Mouse (Mus musculus) WW6 (cell line): ENCODE results near the gene Pinlyp.

Experiments used
- DNase-seq: peaks from one replicate; pipeline ENCODE4 v3.0.0-alpha.2; 2013; ENCODE audit warnings: low read depth, low spot score

Gene Pinlyp

DNA sequence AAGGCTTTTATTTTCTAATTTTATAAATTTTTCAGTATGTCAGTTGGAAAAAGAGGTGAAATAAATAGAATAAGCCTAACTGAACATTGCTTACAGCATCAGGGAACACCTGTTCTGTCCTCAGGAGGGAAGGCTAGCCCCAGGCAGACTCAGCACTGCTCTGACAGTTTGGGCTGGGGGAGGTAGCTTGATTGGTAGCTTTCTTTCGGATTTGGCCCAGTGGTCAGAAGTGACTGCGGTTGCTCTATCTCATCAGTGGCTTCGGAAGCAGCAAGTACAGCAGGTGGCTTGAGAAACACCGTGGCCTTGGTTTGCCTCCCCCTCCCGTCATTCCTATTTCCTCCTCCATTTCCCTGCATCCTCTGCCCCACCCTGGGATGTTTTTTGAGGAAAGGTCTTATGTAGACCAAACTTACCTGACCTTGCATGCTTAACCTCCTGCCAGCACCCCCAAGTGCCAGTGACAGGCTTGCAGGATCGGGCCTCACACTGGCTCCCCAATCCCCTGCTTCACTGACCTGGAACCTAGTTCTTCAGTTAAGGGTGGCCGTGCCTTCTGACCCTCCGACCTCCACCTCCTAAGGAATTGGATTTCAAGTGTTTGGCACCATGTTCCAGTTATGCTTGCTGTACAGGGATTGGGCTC is 17.4 kb upstream of the Pinlyp start:
- DNase-seq: no peak

DNA sequence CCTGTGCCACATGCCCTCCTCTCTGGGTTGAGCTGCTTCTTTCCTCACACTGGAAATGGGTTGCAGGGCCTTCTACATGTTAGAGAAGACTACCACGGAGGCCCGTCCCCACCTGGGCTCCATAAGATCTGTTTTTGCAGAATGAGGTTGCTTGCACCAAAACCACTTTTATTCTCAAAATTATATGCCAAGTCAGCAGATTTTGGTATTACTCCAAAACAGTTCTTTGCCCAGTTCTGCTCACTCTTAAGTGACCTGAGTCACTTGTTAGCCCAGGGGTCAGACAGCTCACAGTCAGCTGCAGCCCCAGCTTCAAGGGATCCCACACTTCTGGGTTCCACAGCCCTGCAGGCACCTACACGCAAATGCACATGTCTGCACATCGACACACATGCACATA is 15.5 kb upstream of the Pinlyp start:
- DNase-seq: no peak

DNA sequence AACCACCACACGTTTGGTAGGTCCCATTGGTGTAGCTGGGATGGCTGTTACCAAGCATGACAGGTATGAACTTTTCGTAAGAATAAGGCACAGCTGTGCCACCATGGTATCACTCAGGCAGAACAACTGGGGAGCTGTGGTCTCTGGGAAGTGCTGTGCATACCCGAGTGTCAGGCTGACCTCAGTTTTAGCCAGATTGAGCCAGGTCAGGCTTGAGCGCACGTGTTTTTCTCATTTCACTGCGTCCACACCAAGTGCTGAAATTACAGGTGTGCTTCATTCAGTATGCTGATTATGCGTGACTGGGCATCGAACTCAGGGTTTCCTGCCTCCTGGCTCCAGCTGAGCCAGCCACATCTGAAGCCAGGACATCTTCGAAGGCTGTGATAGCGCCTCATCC is 9.9 kb upstream of the Pinlyp start:
- DNase-seq: no peak

DNA sequence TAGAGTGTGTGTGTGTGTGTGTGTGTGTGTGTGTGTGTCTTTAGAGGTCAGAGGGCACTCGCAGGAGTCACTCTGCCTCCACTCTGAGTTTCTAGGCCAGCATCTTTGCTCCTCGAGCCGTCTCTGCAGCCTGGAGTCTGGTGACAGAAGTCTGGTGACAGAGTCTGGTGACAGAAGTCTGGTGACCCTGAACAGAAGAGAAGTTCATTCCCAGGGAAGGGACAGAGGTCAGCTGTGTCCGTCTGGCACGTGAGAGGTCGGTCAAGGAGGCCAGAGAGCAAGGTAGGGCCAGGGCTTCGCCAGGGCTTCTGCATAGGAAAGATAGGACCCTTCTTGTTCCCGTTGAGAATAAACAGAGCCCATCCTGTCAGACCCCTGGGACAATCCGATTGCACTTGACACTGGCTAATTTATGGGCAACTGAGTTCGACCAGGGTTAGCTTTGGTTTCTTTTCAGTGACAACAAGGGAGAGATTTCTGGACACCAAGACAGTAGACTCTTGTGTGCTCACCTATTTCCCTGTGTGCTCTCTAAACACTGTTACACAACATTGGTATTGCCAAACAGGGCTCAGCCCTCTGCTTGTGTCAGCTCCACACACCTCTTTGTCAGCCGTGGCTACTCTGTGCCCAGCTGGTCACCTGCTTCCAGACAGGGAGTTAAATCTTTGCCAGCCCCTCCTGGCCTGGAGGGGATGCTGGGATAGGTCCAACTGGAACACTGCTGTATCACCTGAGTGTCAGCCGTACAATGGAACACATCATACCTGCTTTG is 6.3 kb upstream of the Pinlyp start:
- DNase-seq: no peak

DNA sequence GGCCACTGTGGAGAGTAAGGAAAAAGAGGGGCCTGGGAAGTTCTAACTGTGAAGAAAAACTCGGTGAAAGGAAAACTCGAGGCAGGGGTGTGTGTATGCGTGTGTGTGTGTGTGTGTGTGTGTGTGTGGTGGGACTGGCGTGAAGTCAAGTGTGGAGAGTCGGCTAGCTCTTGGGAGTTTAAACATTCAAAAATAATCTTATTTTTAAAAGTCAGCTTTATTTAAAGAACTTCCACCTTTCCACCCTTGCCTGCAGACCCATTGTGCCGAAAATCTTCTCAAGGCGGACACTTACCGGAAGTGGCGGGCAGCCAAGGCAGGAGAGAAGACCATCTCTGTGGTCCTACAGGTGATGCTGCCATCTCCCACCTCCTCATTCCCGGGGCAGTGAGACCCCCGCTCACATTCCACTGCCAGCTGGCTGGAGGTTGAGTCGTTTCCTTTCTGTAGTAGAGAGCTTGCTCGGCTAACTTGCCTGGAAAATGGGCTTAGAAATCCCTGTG is 1.7 kb upstream of the Pinlyp start:
- DNase-seq: no peak

DNA sequence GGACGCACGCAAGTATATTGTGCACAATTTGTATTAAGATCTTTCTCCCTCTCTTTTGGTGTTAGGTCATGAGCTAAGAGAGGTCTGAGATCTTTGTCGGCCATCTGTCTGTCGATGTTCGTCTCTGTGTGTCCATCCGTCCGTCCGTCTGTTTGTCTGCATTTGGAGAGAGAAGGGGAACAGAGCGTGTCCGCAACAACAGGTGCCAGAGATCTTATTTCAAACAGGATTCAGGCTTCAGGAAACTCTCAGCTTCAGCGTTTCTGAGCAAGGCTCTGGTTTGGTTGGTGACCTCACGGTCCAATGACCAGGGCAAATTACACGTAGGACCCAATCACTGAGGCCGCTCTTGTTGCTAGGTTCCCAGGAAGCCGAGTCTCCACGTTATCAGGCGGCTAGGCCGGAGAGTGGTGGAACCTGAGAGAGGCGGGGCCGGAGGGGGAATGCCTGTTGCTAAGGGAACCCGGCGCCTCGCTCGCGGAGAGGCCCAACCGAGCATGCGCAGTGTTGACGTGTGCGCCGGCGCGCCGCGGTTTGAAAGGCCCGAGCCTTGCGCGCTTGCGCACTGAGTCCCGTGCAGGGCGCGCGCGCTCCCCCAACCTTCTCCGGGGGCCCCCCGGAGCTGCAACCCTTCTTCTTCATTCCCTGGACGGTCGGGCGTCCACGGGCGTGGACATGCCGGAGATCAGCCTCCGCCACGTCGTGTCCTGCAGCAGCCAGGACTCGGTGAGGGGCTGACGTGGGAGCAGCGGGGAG is 894 bp upstream of the Pinlyp start:
- peak; percentile 92 for DNase-seq

DNA sequence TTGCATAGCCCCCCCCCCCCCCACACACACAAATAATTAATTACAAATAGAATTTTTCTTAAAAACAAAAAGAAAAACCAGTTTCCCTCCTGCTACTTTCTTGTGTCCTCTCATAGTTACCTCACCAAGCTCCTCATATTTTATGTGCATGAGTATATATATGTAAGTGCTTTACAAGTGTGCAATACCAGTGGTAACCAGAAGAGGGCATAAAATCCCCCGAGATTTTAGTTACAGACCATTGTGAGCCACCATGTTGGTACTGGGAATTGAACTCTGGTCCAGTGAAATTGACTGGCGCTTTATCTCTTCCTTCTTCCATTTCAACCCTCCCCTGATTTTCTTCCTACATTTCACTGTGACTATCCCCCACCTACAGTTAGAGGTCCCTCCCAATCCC is 1.4 kb downstream of the Pinlyp start:
- DNase-seq: no peak

DNA sequence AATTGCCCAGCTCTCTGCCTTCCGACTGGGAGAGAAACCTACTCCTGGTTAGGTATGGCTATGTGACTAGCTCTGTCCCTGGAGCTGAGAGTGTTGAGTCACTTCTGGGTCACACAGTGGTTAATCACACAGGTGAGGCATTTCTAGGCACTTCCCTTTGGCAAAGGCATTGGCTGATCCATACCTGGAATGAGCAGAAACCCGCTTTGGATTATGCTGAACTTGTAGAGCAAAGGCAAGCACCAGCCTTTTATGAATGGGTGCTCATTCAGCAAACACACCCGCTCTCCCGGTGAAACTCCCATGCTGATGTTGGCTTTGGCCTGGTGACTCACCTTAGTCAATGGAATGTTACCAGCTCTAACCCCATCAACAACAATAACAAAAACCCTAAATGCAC is 6.2 kb downstream of the Pinlyp start:
- DNase-seq: no peak

DNA sequence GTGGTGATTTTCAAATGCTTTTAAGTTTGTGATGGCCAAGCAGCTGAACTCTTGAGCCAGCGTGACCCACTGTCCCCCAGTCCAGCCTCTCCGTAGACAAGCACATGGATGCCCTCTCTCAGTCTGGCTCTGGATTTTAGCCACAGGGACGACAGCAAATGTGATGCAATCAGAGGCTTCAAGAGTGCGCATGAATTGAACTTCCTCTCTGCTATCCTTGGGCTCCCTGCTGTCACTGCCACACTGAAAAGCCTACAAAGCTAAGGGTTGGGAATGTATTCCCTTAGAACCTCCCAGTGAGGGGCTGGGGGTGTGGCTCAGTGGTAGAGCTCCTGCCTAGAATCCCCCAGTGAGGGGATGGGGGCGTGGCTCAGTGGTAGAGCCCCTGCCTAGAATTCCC is 7.2 kb downstream of the Pinlyp start:
- DNase-seq: no peak

DNA sequence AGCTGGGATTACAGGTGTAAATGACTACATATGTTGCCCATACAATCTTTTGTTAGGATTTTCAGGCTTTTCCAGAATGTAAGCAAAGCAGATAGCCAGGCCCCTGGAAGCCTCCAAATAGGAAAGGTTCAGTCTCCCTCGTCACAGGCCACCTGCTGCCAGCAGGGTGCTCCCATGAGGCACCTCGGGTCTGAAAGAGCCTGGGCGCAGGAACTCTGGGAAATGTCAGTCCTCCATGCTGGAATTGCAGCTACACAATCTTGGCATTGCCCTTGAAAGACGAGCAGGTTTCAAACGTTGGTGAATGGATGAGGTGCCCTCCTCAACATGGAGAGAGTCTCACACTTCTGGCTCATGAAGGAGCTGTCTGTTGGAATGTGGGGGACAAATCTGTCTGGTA is 7.8 kb downstream of the Pinlyp start:
- no peak for DNase-seq

DNA sequence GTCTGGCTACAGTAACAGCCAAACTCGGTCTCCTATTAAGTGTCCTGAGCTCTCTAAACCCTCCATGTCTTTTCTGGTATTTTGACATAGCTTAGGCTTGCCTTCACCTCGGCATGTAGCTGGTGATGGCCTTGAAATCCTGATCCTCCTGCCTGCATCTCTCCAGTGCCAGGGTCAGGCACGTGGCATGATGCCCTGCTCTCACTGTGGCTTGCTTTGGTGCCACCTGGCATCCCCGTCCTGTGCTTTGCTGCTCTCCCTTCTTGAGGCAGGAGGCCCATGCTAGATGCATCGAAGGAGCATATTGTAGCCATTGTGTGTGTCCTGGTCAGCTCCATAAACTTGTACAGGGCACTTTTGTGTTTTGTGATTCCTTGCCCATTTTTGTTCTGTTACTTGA is 8.3 kb downstream of the Pinlyp start:
- DNase-seq: no peak

DNA sequence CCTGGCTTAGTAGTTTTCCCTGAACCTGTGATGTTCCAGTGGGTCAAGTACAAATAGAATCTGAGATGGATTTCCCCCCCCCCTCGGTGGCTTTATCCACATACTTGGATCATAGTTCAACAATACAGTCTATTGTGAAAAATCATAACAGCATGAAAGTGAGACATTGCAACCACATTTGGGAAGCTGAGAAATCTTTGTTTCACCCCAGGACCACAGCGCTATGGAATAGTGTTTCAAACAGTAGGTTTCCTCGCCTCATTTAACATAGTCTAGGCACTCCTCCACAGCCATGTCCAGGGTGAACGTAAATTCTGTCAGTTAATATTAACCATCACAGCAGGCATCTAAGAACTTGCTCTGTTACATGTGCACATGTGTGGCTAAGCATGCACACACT is 8.8 kb downstream of the Pinlyp start:
- DNase-seq: no peak

DNA sequence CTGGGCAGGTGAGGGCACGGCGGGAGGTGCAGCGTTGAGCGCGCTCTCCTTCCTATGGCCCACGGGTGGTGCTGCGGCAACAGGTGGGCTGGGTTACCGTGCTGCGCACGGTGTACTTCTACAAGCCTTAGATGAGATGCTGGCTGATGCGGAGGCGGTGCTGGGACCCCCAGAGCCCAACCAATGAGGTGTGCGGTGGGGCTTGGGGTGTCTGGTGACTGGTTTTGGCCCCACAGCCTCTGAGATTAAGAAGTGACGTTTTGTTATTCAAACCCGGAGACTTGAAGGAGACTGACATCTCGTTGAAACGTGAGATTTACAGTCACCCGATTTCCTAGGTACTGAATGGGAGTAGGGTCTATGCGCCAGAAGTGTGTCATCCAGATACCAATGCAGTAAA is 11.6 kb downstream of the Pinlyp start:
- no peak for DNase-seq

DNA sequence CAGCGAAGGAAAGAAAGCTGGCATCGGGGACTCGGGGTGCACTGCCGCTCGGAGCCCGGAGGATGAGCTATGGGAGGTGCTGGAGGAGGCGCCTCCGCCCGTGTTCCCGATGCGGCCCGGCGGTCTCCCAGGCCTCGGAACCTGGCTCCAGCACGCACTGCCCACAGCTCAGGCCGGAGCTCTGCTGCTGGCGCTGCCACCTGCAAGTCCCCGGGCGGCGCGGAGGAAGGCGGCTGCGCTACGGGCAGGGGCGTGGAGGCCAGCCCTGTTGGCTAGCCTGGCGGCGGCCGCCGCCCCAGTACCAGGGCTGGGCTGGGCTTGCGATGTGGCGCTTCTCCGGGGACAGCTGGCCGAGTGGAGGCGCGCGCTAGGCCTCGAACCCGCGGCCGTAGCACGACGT is 12.1 kb downstream of the Pinlyp start:
- DNase-seq: no peak

DNA sequence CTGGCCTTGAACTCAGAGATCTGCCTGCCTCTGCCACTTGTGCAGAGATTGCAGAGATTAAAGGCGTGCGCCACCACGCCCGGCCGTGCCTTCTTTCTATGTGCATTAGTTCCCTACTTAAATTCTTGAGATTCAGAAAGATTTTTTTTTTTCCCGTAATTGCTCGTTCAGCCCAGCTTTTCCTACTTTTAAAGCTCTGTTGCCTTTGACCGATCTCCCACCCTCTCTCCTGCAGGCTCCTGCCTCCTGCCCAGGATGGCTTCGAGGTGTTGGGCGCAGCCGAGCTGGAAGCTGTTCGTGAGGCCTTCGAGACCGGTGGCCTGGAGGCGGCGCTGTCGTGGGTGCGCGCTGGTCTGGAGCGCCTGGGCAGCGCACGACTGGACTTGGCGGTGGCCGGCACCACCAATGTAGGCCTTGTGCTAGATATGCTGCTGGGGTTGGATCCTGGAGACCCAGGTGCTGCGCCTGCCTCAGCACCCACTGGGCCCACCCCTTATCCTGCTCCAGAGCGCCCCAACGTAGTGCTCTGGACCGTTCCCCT is 12.8 kb downstream of the Pinlyp start:
- no peak for DNase-seq

DNA sequence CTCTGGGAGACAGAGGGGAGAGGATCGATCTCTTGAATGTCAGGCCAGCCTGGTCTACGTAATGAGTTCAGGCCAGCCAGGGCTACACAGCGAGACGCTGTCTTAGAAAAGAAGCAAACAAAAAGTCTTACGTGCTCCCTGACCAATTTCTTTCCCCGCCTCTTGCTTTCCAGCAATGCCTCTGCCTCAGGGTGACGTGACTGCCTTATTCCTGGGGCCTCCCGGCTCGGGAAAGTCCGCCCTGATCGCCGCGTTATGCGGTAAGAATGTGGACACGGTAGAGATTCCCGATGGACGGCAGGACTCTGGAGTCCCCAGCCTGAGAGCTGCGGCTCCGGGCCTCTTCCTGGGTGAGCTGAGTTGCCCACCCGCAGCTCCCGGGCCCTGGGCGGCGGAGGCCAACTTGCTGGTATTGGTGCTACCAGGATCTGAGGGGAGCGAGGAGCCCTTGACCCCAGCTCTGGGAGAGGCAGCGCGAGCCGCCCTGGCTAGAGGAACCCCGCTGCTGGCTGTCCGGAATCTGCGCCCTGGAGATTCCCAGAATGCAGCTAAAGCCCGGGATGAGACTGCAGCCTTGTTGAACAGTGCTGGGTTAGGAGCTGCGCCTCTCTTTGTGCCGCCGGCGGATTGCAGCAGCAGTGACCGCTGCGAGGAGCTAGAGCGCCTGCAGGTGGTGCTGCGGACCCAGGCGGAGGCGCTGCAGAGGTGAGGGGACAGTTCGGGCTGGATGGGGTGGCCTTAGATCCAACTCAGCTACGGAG is 14.5 kb downstream of the Pinlyp start:
- DNase-seq: no peak

DNA sequence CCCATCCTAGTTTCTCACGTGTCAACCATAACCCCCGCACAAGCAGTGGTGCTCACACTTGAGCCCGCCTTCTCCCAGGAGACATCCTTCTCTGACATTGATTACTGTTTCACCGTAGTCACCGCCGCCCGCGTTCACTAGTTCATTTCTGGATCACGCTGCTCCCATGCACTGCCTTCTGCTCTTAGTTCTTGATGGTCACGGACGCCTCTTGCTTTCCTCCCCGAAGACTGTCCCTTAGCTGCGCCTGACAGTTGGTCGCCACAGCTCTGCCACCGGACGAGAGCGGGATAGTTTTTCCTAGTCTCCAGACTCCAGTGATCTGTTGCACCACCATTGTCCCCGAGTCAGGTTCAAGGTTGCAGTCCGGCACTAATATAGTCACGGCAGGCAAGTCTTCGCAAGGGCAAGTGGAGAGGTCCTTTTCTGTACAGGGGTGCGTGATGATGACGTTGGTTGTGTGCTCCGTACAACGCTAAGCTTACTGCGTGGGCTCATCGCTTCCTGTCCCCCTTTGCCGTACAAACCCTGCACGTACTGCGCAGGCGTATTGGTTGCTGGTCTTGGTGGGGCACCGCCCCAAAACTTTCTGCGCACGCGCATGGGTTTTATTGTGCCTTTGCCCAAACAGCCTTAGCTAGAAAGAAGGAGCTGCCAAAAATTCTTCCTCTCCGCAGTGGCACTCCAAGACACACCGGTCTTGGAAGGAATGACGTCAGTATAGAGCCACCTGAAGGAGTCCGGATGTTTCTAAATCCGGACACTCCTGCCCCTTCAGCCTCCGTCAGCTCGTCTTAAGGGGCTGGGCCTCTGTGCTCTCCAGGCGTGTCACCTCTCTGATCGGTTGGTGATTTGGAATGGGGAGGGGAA is 15.6 kb downstream of the Pinlyp start, which contains the start of gene Irgq:
Irgq (plus strand) TSS at position 628 of the 870 bp plus-strand sequence.
- DNase-seq: peak; percentile 96

DNA sequence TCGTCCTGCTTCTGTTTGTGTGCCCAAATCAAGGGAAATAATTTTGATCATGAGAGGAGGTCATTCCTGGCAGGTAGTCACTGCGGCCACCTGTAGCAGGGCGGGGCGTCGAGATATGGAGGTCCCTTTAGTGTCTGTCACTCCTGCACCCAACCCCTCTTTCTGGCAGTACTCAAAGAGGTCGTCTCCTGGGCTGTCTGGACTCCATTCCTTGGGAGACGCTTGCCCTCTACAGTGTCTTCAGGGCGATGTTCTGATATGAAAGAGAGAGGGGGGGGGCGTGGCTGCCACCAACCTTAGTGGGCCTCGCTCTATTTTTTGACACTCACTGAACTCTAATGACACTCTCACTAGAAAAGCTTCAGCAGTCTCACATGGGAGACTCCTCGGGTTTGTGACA is 16.3 kb downstream of the Pinlyp start:
- no peak for DNase-seq

DNA sequence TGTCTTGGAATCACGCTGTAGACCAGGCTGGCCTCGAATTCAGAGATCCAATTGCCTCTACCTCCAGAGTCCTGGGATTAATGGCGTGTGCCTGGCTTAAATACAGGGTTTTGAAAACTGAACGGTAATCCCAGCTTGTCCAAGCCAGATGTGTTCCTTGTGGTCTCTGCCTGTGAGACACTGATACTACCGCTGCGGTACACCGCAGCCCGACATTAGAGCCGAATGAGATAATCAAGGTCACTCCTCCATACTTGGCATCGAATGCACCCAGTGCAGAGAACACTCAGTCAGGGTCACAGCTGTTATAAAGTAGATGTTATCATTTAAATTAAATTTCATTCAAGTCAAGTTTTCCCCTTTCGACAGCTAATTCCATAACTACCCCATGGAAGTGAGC is 17.1 kb downstream of the Pinlyp start:
- DNase-seq: no peak

DNA sequence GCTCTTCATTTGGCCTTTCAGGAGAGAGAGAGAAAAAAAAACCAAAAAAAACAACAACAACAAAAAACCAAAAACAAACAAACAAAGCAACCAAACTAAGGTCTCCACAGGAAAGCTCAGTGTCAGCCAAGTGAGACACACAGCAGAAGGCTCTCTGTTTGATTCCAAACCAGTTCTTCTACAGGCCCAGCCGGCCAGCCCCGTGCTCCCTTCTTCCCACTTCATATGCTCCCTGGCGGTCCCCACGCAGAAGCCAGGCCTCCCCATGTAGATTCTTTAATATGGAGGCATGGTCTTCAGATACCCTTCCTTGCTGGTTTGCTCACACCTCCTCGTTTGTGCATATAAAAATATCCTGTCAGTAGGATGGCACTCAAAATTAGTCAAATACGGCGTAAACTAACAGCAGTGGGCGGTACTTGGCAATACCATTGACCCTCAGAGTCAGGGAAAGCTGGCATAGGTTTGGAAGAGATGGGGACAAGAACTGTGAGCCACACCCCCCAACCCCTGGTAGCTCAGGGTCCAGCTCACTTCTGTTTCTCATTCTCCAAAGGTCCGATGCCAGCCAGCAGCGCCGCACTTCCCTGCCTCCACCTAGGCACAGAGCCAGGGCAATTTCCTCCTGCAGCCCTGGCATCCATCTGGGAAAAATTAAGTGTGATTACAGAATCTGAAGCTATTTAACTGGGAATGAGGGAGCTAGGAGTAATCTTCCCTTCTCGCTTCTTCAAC is 20.1 kb downstream of the Pinlyp start:
- DNase-seq: no peak
